Mouse (Mus musculus): ENCODE measurements around the gene Mum1. TPM values are rescaled to one million over a fixed set of nuclear protein-coding genes. Genes with fewer than 3 reads are reported as not detected.

Gene Mum1
- polyA plus RNA-seq, 1 experiment from 2014 or later: 23.1 TPM

- no peak overlapping the region for H3K4me3 ChIP-seq (ENCODE audit: low read depth, low read length)
- H3K9me3 ChIP-seq (ENCODE audit: control insufficient read depth, low read length): no peaks in the 10 kb centered on the region
- no peak overlapping the region for H3K9ac ChIP-seq (ENCODE audit: low read length)
- no peaks in the 10 kb centered on the region for H3K4me1 ChIP-seq (replicated peaks; ENCODE audit: control insufficient read depth, insufficient read depth)
- ATAC-seq (ENCODE audit: low FRiP score, low TSS enrichment) (peak; percentile 90), DNase-seq (ENCODE audit: low spot score) (peak; percentile 91)
- TF ChIP-seq CTCF (IDR thresholded peaks at IDR 0.05; ENCODE audit: low read depth) (peak; percentile 19; the same call in 1 of the 2 replicates), EP300 (optimal IDR thresholded peaks at IDR 0.05) (no peak)
- H3K4me2 ChIP-seq (replicated peaks; ENCODE audit: low read depth): no peak overlapping the region
- H3K27me3 ChIP-seq (ENCODE audit: control insufficient read depth, insufficient read depth, low read length): no peaks in the 10 kb centered on the region
- H3K36me3 ChIP-seq (ENCODE audit: control insufficient read depth, insufficient read depth, low read length): peaks cover 45% of the 10 kb centered on the region
- WGBS: 62% methylated on average over 20 of the region's 20 CpGs
- peak overlapping the region; percentile 91 for H3K27ac ChIP-seq (replicated peaks)
These were observed 56.5 kb downstream of the Mum1 start for GRCm38 (mm10) chr10:80282481-80283441.

GRCm38 (mm10) chr10:80285222-80286070 is 59.2 kb downstream of the Mum1 start:
- Histone ChIP-seq H3K9ac (ENCODE audit: low read length) (0 out of 2 replicates have a peak overlapping the region, but pooled peaks have one; percentile 23), H3K4me2 (replicated peaks; ENCODE audit: low read depth) (no peak overlapping the region), H3K9me3 (ENCODE audit: control insufficient read depth, low read length) (no peaks in the 10 kb centered on the region), H3K36me3 (ENCODE audit: control insufficient read depth, insufficient read depth, low read length) (peaks cover 27% of the 10 kb centered on the region), H3K27me3 (ENCODE audit: control insufficient read depth, insufficient read depth, low read length) (no peaks in the 10 kb centered on the region), H3K27ac (replicated peaks) (no peak overlapping the region), H3K4me3 (ENCODE audit: low read depth, low read length) (no peak overlapping the region), H3K4me1 (replicated peaks; ENCODE audit: control insufficient read depth, insufficient read depth) (no peaks in the 10 kb centered on the region)
- DNase-seq (ENCODE audit: low spot score): no peak
- WGBS: 76% methylated on average over 15 of the region's 15 CpGs
- TF ChIP-seq EP300 (optimal IDR thresholded peaks at IDR 0.05) (no peak), CTCF (IDR thresholded peaks at IDR 0.05; ENCODE audit: low read depth) (no peak)
- no peak for ATAC-seq (ENCODE audit: low FRiP score, low TSS enrichment)

GRCm38 (mm10) chr10:80288097-80288496 is 61.9 kb downstream of the Mum1 start:
- Histone ChIP-seq H3K4me2 (replicated peaks; ENCODE audit: low read depth) (no peak overlapping the region), H3K4me1 (replicated peaks; ENCODE audit: control insufficient read depth, insufficient read depth) (no peaks in the 10 kb centered on the region), H3K4me3 (ENCODE audit: low read depth, low read length) (no peak overlapping the region), H3K27me3 (ENCODE audit: control insufficient read depth, insufficient read depth, low read length) (no peaks in the 10 kb centered on the region), H3K9ac (ENCODE audit: low read length) (no peak overlapping the region), H3K9me3 (ENCODE audit: control insufficient read depth, low read length) (no peaks in the 10 kb centered on the region), H3K27ac (replicated peaks) (0 out of 2 replicates have a peak overlapping the region, but pooled peaks have one; percentile 18), H3K36me3 (ENCODE audit: control insufficient read depth, insufficient read depth, low read length) (peaks cover 21% of the 10 kb centered on the region)
- DNase-seq (ENCODE audit: low spot score): peak; percentile 70
- 83% methylated on average over 12 of the region's 12 CpGs for WGBS
- ATAC-seq (ENCODE audit: low FRiP score, low TSS enrichment): no peak
- TF ChIP-seq EP300 (optimal IDR thresholded peaks at IDR 0.05) (no peak), CTCF (IDR thresholded peaks at IDR 0.05; ENCODE audit: low read depth) (no peak)

GRCm38 (mm10) chr10:80288657-80289056 is 62.4 kb downstream of the Mum1 start:
- TF ChIP-seq EP300 (optimal IDR thresholded peaks at IDR 0.05) (no peak), CTCF (IDR thresholded peaks at IDR 0.05; ENCODE audit: low read depth) (peak; percentile 54)
- no peak overlapping the region for H3K9ac ChIP-seq (ENCODE audit: low read length)
- H3K27me3 ChIP-seq (ENCODE audit: control insufficient read depth, insufficient read depth, low read length): no peaks in the 10 kb centered on the region
- peaks cover 17% of the 10 kb centered on the region for H3K36me3 ChIP-seq (ENCODE audit: control insufficient read depth, insufficient read depth, low read length)
- no peak overlapping the region for H3K27ac ChIP-seq (replicated peaks)
- WGBS: 61% methylated on average over 8 of the region's 8 CpGs
- H3K4me3 ChIP-seq (ENCODE audit: low read depth, low read length): no peak overlapping the region
- no peaks in the 10 kb centered on the region for H3K4me1 ChIP-seq (replicated peaks; ENCODE audit: control insufficient read depth, insufficient read depth)
- DNase-seq (ENCODE audit: low spot score): peak; percentile 48
- H3K9me3 ChIP-seq (ENCODE audit: control insufficient read depth, low read length): no peaks in the 10 kb centered on the region
- no peak overlapping the region for H3K4me2 ChIP-seq (replicated peaks; ENCODE audit: low read depth)
- no peak for ATAC-seq (ENCODE audit: low FRiP score, low TSS enrichment)

DNA sequence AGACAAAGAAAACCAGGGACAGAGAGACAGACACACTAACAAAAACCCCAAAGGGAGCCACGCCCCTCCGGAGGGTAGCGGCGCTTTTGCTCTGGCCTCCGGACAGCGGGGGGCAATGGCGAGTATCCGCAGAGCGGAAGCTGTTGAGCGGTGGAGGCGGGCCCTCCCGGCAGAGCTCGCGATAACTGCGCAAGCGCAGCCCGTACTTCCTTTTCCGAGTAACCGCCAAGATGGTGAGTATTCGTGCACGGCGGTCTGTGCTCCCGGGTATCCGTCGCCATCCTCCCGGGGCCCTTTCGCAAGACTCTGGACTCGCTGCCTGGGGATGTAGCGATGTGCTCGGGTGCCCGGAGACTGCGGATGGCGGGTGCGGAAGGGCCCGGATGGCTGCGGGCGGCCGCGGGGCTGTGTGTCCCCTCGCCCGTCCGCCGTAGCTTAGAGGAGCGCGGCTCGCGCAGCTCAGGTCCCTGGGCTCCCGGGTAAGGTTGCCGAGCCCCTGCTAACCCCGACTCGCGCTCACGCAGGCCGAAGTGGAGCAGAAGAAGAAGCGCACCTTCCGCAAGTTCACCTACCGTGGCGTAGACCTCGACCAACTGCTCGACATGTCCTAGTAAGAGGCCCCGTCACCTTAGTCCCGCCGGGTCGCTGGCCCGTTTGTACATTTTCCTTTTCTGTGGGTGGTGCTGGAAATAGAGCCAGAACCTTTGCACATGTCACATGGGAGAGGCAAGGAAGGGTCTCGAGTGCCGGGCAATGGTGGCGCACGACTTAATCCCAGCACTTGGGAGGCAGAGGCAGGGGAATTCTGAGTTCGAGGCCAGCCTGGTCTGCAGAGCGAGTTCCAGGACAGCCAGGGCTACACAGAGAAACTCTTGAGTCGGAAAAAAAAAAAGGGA is 66.3 kb downstream of the Mum1 start, which contains the start of gene Rps15:
Gene Rps15 (plus strand): TSS at position 203 of the 896 bp plus-strand sequence.
- H3K27ac ChIP-seq (replicated peaks): peak within 1 kb of the TSS; percentile 95

More for the DNA sequence above, 66.3 kb downstream of the Mum1 start, which contains the start of gene Rps15:
- Histone ChIP-seq H3K4me1 (replicated peaks; ENCODE audit: control insufficient read depth, insufficient read depth) (no peaks in the 10 kb centered on the region), H3K9ac (ENCODE audit: low read length) (peak within 1 kb of the TSS; percentile 97), H3K4me3 (ENCODE audit: low read depth, low read length) (peak within 1 kb of the TSS; percentile 90), H3K27me3 (ENCODE audit: control insufficient read depth, insufficient read depth, low read length) (no peaks in the 10 kb centered on the region), H3K4me2 (replicated peaks; ENCODE audit: low read depth) (peak within 1 kb of the TSS; percentile 68), H3K9me3 (ENCODE audit: control insufficient read depth, low read length) (no peaks in the 10 kb centered on the region), H3K36me3 (ENCODE audit: control insufficient read depth, insufficient read depth, low read length) (peaks cover 8% of the 10 kb centered on the region)
- DNase-seq (ENCODE audit: low spot score) (peak; percentile 96), ATAC-seq (ENCODE audit: low FRiP score, low TSS enrichment) (peak; percentile 88)
- WGBS: under 1% methylated on average over 71 of the region's 72 CpGs
- peak; percentile 83 for TF ChIP-seq CTCF (IDR thresholded peaks at IDR 0.05; ENCODE audit: low read depth)
- peak; percentile 89 for TF ChIP-seq EP300 (optimal IDR thresholded peaks at IDR 0.05)
